Mouse (Mus musculus): Measurements from ENCODE around the gene Elk3. TPM values are rescaled to one million over a fixed set of nuclear protein-coding genes. Genes with fewer than 3 reads are reported as not detected.

The Elk3 gene
- polyA plus RNA-seq, 1 experiment from 2014 or later = 53.9 TPM

- no peak overlapping the region for H3K4me3 ChIP-seq (replicated peaks; ENCODE audit: low read depth, low read length)
- H3K4me2 ChIP-seq (ENCODE audit: low read length) = no peak overlapping the region
- H3K27ac ChIP-seq = no peak overlapping the region
- H3K9me3 ChIP-seq (replicated peaks; ENCODE audit: low read length) = no peaks in the 10 kb centered on the region
- no peak for DNase-seq (ENCODE audit: low spot score)
- ATAC-seq (replicated peaks; ENCODE audit: low FRiP score, low read depth) = no peak
- no peaks in the 10 kb centered on the region for H3K27me3 ChIP-seq (ENCODE audit: insufficient read depth, low read length)
- peaks cover 8% of the 10 kb centered on the region for H3K4me1 ChIP-seq (replicated peaks; ENCODE audit: insufficient read depth, low read length)
- no peak overlapping the region for H3K9ac ChIP-seq (ENCODE audit: low read depth, low read length)
- TF ChIP-seq CTCF (IDR thresholded peaks at IDR 0.05; ENCODE audit: low read depth) = no peak
- H3K36me3 ChIP-seq (ENCODE audit: insufficient read depth, low read length) = no peaks in the 10 kb centered on the region
- 77% methylated on average over 7 of the region's 7 CpGs for WGBS
Measured at GRCm38 (mm10) chr10:93271831-93272230, 39.1 kb downstream of the Elk3 start.

- no peak overlapping the region for H3K9ac ChIP-seq (ENCODE audit: low read depth, low read length)
- ATAC-seq (replicated peaks; ENCODE audit: low FRiP score, low read depth) (no peak), DNase-seq (ENCODE audit: low spot score) (no peak)
- H3K27ac ChIP-seq = no peak overlapping the region
- no peak for TF ChIP-seq CTCF (IDR thresholded peaks at IDR 0.05; ENCODE audit: low read depth)
- H3K4me2 ChIP-seq (ENCODE audit: low read length) = no peak overlapping the region
- no peaks in the 10 kb centered on the region for H3K9me3 ChIP-seq (replicated peaks; ENCODE audit: low read length)
- WGBS = 80% methylated on average over 6 of the region's 6 CpGs
- H3K27me3 ChIP-seq (ENCODE audit: insufficient read depth, low read length) = no peaks in the 10 kb centered on the region
- H3K4me1 ChIP-seq (replicated peaks; ENCODE audit: insufficient read depth, low read length) = peaks cover 8% of the 10 kb centered on the region
- H3K4me3 ChIP-seq (replicated peaks; ENCODE audit: low read depth, low read length) = no peak overlapping the region
- no peaks in the 10 kb centered on the region for H3K36me3 ChIP-seq (ENCODE audit: insufficient read depth, low read length)
Measured at GRCm38 (mm10) chr10:93270889-93271460, 40.0 kb downstream of the Elk3 start.

GRCm38 (mm10) chr10:93269744-93270143, 41.2 kb downstream of the Elk3 start:
- Histone ChIP-seq H3K27me3 (ENCODE audit: insufficient read depth, low read length) (no peaks in the 10 kb centered on the region), H3K9ac (ENCODE audit: low read depth, low read length) (no peak overlapping the region), H3K4me2 (ENCODE audit: low read length) (no peak overlapping the region), H3K4me3 (replicated peaks; ENCODE audit: low read depth, low read length) (no peak overlapping the region), H3K4me1 (replicated peaks; ENCODE audit: insufficient read depth, low read length) (peaks cover 8% of the 10 kb centered on the region; the same call in 1 of the 2 replicates), H3K9me3 (replicated peaks; ENCODE audit: low read length) (no peaks in the 10 kb centered on the region), H3K36me3 (ENCODE audit: insufficient read depth, low read length) (0 out of 2 replicates have a peak, but pooled peaks cover 2% of the 10 kb centered on the region), H3K27ac (no peak overlapping the region)
- TF ChIP-seq CTCF (IDR thresholded peaks at IDR 0.05; ENCODE audit: low read depth) = no peak
- DNase-seq (ENCODE audit: low spot score) (no peak), ATAC-seq (replicated peaks; ENCODE audit: low FRiP score, low read depth) (no peak)
- WGBS = 16% methylated on average over 4 of the region's 4 CpGs

GRCm38 (mm10) chr10:93268339-93268738, 42.6 kb downstream of the Elk3 start:
- no peak overlapping the region for H3K4me2 ChIP-seq (ENCODE audit: low read length)
- ATAC-seq (replicated peaks; ENCODE audit: low FRiP score, low read depth) (no peak), DNase-seq (ENCODE audit: low spot score) (no peak)
- 0 out of 2 replicates have a peak, but pooled peaks cover 11% of the 10 kb centered on the region for H3K36me3 ChIP-seq (ENCODE audit: insufficient read depth, low read length)
- no peak overlapping the region for H3K27ac ChIP-seq
- peaks cover 8% of the 10 kb centered on the region; the same call in 1 of the 2 replicates for H3K4me1 ChIP-seq (replicated peaks; ENCODE audit: insufficient read depth, low read length)
- H3K9ac ChIP-seq (ENCODE audit: low read depth, low read length) = no peak overlapping the region
- H3K4me3 ChIP-seq (replicated peaks; ENCODE audit: low read depth, low read length) = no peak overlapping the region
- WGBS = 89% methylated on average over 3 of the region's 3 CpGs
- no peaks in the 10 kb centered on the region for H3K27me3 ChIP-seq (ENCODE audit: insufficient read depth, low read length)
- H3K9me3 ChIP-seq (replicated peaks; ENCODE audit: low read length) = no peaks in the 10 kb centered on the region
- TF ChIP-seq CTCF (IDR thresholded peaks at IDR 0.05; ENCODE audit: low read depth) = no peak

- H3K27me3 ChIP-seq (ENCODE audit: insufficient read depth, low read length) = no peaks in the 10 kb centered on the region
- no peaks in the 10 kb centered on the region for H3K9me3 ChIP-seq (replicated peaks; ENCODE audit: low read length)
- ATAC-seq (replicated peaks; ENCODE audit: low FRiP score, low read depth) (no peak), DNase-seq (ENCODE audit: low spot score) (no peak)
- H3K4me1 ChIP-seq (replicated peaks; ENCODE audit: insufficient read depth, low read length) = peaks cover 2% of the 10 kb centered on the region; the same call in 1 of the 2 replicates
- no peak for TF ChIP-seq CTCF (IDR thresholded peaks at IDR 0.05; ENCODE audit: low read depth)
- H3K9ac ChIP-seq (ENCODE audit: low read depth, low read length) = no peak overlapping the region
- H3K4me3 ChIP-seq (replicated peaks; ENCODE audit: low read depth, low read length) = no peak overlapping the region
- H3K27ac ChIP-seq = no peak overlapping the region
- 0 out of 2 replicates have a peak, but pooled peaks cover 11% of the 10 kb centered on the region for H3K36me3 ChIP-seq (ENCODE audit: insufficient read depth, low read length)
- WGBS = 88% methylated on average over 5 of the region's 5 CpGs
- H3K4me2 ChIP-seq (ENCODE audit: low read length) = no peak overlapping the region
Measured at GRCm38 (mm10) chr10:93267509-93267908, 43.4 kb downstream of the Elk3 start.

GRCm38 (mm10) chr10:93266521-93266920, 44.4 kb downstream of the Elk3 start:
- Histone ChIP-seq H3K27me3 (ENCODE audit: insufficient read depth, low read length) (no peaks in the 10 kb centered on the region), H3K9me3 (replicated peaks; ENCODE audit: low read length) (no peaks in the 10 kb centered on the region), H3K4me2 (ENCODE audit: low read length) (no peak overlapping the region), H3K9ac (ENCODE audit: low read depth, low read length) (no peak overlapping the region), H3K36me3 (ENCODE audit: insufficient read depth, low read length) (0 out of 2 replicates have a peak, but pooled peaks cover 11% of the 10 kb centered on the region), H3K27ac (no peak overlapping the region), H3K4me3 (replicated peaks; ENCODE audit: low read depth, low read length) (no peak overlapping the region), H3K4me1 (replicated peaks; ENCODE audit: insufficient read depth, low read length) (peaks cover 7% of the 10 kb centered on the region)
- 85% methylated on average over 7 of the region's 7 CpGs for WGBS
- DNase-seq (ENCODE audit: low spot score) (no peak), ATAC-seq (replicated peaks; ENCODE audit: low FRiP score, low read depth) (no peak)
- TF ChIP-seq CTCF (IDR thresholded peaks at IDR 0.05; ENCODE audit: low read depth) = no peak

GRCm38 (mm10) chr10:93265833-93266232, 45.1 kb downstream of the Elk3 start:
- no peak for DNase-seq (ENCODE audit: low spot score)
- no peak for ATAC-seq (replicated peaks; ENCODE audit: low FRiP score, low read depth)
- no peaks in the 10 kb centered on the region for H3K27me3 ChIP-seq (ENCODE audit: insufficient read depth, low read length)
- no peak overlapping the region for H3K4me2 ChIP-seq (ENCODE audit: low read length)
- no peak overlapping the region for H3K27ac ChIP-seq
- no peak overlapping the region for H3K4me3 ChIP-seq (replicated peaks; ENCODE audit: low read depth, low read length)
- 0 out of 2 replicates have a peak, but pooled peaks cover 11% of the 10 kb centered on the region for H3K36me3 ChIP-seq (ENCODE audit: insufficient read depth, low read length)
- no peak overlapping the region for H3K9ac ChIP-seq (ENCODE audit: low read depth, low read length)
- H3K9me3 ChIP-seq (replicated peaks; ENCODE audit: low read length) = no peaks in the 10 kb centered on the region
- no peak for TF ChIP-seq CTCF (IDR thresholded peaks at IDR 0.05; ENCODE audit: low read depth)
- 85% methylated on average over 9 of the region's 9 CpGs for WGBS
- peaks cover 11% of the 10 kb centered on the region for H3K4me1 ChIP-seq (replicated peaks; ENCODE audit: insufficient read depth, low read length)
